Mouse (Mus musculus) kidney, adult 8-10 months (tissue): Measurements from ENCODE around the gene Lsp1.

Experiments
- DNase-seq, 2 experiments: peaks; one replicate each; pipeline ENCODE4 v3.0.0; 2022

Gene Lsp1

GRCm38 (mm10) chr7:142445324-142445723, 15.3 kb upstream of the Lsp1 start:
- DNase-seq: no peak

- DNase-seq: no peak
Measured at GRCm38 (mm10) chr7:142446264-142446663, 14.3 kb upstream of the Lsp1 start.

- no peak for DNase-seq
Measured at GRCm38 (mm10) chr7:142449038-142449617, 11.5 kb upstream of the Lsp1 start.

GRCm38 (mm10) chr7:142454706-142455105, 5.9 kb upstream of the Lsp1 start:
- DNase-seq: no peak

GRCm38 (mm10) chr7:142455251-142455650, 5.4 kb upstream of the Lsp1 start:
- DNase-seq: no peak

- no peak for DNase-seq
Measured at GRCm38 (mm10) chr7:142456806-142457205, 3.8 kb upstream of the Lsp1 start.

- DNase-seq: no peak
Measured at GRCm38 (mm10) chr7:142457227-142457811, 3.3 kb upstream of the Lsp1 start.

- DNase-seq: no peak
Measured at GRCm38 (mm10) chr7:142458026-142458425, 2.6 kb upstream of the Lsp1 start.

- no peak for DNase-seq
Measured at GRCm38 (mm10) chr7:142458676-142459298, 1.8 kb upstream of the Lsp1 start.

- no peak for DNase-seq
Measured at GRCm38 (mm10) chr7:142459299-142459691, 1.3 kb upstream of the Lsp1 start.

GRCm38 (mm10) chr7:142461446-142461845, 837 bp downstream of the Lsp1 start:
- DNase-seq: no peak

GRCm38 (mm10) chr7:142462190-142462589, 1.6 kb downstream of the Lsp1 start:
- DNase-seq: no peak

- no peak for DNase-seq
Measured at GRCm38 (mm10) chr7:142462594-142463078, 2.0 kb downstream of the Lsp1 start.

GRCm38 (mm10) chr7:142470171-142470691, 9.6 kb downstream of the Lsp1 start:
- DNase-seq: no peak

GRCm38 (mm10) chr7:142470808-142471413, 10.3 kb downstream of the Lsp1 start:
- no peak for DNase-seq

GRCm38 (mm10) chr7:142471414-142471861, 10.8 kb downstream of the Lsp1 start:
- no peak for DNase-seq

GRCm38 (mm10) chr7:142471884-142472570, 11.4 kb downstream of the Lsp1 start:
- no peak for DNase-seq

- no peak for DNase-seq
Measured at GRCm38 (mm10) chr7:142472936-142473335, 12.3 kb downstream of the Lsp1 start.

- DNase-seq: no peak
Measured at GRCm38 (mm10) chr7:142473476-142473875, 12.9 kb downstream of the Lsp1 start.

- DNase-seq: no peak
Measured at GRCm38 (mm10) chr7:142474799-142475198, 14.2 kb downstream of the Lsp1 start.

- DNase-seq: no peak
Measured at GRCm38 (mm10) chr7:142475641-142476040, 15.0 kb downstream of the Lsp1 start.

GRCm38 (mm10) chr7:142476271-142476670, 15.7 kb downstream of the Lsp1 start:
- no peak for DNase-seq
